In genomic region chr4:86464808-86465207, GRCm38 (mm10) we compare ENCODE assay signal across 12 mouse cellular contexts.
"Had no signal": no experiment of that assay in that cellular context is flagged by ENCODE, and none has a peak within 500 bp of the region (broad histone marks: within the 10 kb centered on the region; RNA-seq: fewer than 3 reads in every experiment).

No protein-coding gene starts in this region.

- DNase-seq: kidney, adult 8-10 months; kidney, postnatal 25 days; lung, embryonic 14.5 days; lung, postnatal 10 days; right cerebral cortex, postnatal 25 days; thymus, postnatal 4 days had no signal

- H3K4me1 ChIP-seq: liver, embryonic 12.5 days; megakaryocyte, embryonic 14.5 days; midbrain, embryonic 12.5 days had no signal

- H3K36me3 ChIP-seq: limb, embryonic 15.5 days; liver, embryonic 12.5 days; midbrain, embryonic 12.5 days had no signal

- H3K9ac ChIP-seq: limb, embryonic 15.5 days; liver, embryonic 12.5 days; lung, embryonic 14.5 days; midbrain, embryonic 12.5 days had no signal

- H3K4me3 ChIP-seq: layer of hippocampus, adult 2 months; limb, embryonic 15.5 days; liver, embryonic 12.5 days; megakaryocyte, embryonic 14.5 days; midbrain, embryonic 12.5 days had no signal

- H3K27me3 ChIP-seq: limb, embryonic 15.5 days; liver, embryonic 12.5 days; megakaryocyte, embryonic 14.5 days; midbrain, embryonic 12.5 days had no signal

- H3K4me2 ChIP-seq: limb, embryonic 15.5 days; liver, embryonic 12.5 days; lung, embryonic 14.5 days; midbrain, embryonic 12.5 days had no signal

- ATAC-seq: liver, embryonic 12.5 days had no signal

- H3K9me3 ChIP-seq: limb, embryonic 15.5 days; liver, embryonic 12.5 days; megakaryocyte, embryonic 14.5 days; midbrain, embryonic 12.5 days had no signal

- H3K27ac ChIP-seq: layer of hippocampus, adult 2 months; limb, embryonic 15.5 days; liver, embryonic 12.5 days; macrophage; midbrain, embryonic 12.5 days had no signal
